Mouse (Mus musculus) thymus, adult 2 months (tissue): ENCODE data around the gene Prkag2.

Experiments used
- CTCF ChIP-seq: fragments of 200-500 bp; IDR thresholded peaks from 2 replicates; pipeline ENCODE4 v1.5.1; 2012; ENCODE audit warnings: mild to moderate bottlenecking, control low read depth, low read length, moderate library complexity, borderline replicate concordance; ENCODE audit not compliant: control insufficient read depth, poor library complexity, insufficient read depth; ENCODE audit errors: extremely low read depth
- POLR2A ChIP-seq: fragments of 200-500 bp; IDR thresholded peaks from 2 replicates; pipeline ENCODE4 v1.6.1; 2012; ENCODE audit warnings: mild to moderate bottlenecking, low read length, control low read depth, moderate library complexity; ENCODE audit not compliant: control insufficient read depth, poor library complexity, insufficient read depth; ENCODE audit errors: extremely low read depth

DNA sequence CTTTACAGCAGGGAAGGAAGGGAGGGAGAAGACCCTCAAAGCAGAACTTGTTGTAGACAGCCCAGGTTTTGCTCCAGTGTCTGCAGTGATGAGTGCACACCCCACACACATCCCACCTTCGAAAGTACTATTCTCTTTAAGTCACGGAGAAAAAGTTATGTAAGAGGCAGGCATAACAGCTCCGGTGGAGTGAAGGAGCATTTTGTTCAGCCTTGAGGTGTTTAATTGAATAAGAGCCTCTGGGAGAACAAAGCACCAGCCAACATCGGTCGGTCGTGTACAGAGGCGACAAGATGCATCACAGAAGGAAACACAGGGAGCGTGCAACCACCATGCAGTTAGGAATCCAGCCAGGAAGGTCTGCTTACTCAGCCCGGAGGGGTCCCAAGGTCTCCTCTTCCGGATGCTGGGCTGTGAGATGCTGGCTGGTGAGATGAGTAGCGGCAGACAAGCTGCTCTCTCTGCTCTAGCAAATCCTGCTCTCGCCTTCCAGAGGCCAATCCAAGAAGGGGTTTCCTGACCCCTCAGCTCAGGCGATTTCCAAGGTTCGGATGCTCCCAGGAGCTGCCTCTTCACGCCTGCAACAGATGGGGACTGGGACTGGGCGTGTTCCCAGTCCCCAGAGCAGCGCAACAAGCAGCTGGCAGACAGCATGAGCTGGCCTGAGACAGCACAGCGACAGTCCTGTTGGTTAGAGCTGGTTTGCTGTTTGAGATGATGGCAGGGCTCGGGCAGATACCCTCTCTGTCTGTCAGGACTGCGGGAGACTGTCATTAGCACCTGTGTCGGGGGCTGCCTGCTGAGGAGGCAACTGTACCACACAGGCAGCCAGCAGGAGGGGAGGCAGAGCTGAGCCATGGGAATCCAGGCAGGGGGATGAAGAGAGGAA, 41.3 kb downstream of the Prkag2 start:
- TF ChIP-seq POLR2A, result no peak
- TF ChIP-seq CTCF, result no peak
